Mouse (Mus musculus): ENCODE measurements at regions not wholly inside any gene's neighbourhood (a gene's known extent, or its start where the extent isn't known, plus 50 kb on each side); places are given as distances from the start of the nearest gene placed in this dataset.

DNA sequence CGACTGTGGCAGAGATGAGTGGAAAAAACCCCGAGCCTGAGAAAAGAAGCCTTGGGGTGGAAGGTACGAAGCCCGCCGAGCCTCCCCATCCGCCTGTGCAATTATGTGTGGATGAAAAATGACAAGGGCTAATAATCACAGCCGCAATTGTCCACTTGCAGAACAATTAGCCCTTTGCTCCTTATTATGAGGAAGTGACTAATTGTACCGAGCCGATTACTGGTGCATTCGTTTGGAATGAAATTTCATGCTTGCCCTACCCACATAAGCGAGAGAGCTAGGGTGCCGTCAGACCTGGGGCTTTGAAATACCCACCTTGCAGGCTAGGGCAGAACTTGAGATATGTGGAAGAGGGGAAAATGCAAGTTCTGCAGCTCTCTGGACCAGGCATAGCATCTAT, 245.9 kb downstream of the Rngtt start:
- TF ChIP-seq CTCF (IDR thresholded peaks at IDR 0.05) (no peak), POLR2A (IDR thresholded peaks at IDR 0.05; ENCODE audit: insufficient read depth, low read depth, low read length) (no peak), EP300 (IDR thresholded peaks at IDR 0.05; ENCODE audit: insufficient read depth, low read depth, low read length) (no peak)
